Mouse (Mus musculus) brown adipose tissue, adult 24 weeks (tissue): ENCODE measurements around the gene Tmem210. TPM values are rescaled to one million over a fixed set of nuclear protein-coding genes. Genes with fewer than 3 reads are reported as not detected.
A peak's percentile ranks its signal among the peaks of the same experiment; 100 is the strongest.

Source experiments
- H3K27ac ChIP-seq: fragments of 200-500 bp; replicated peaks from 2 replicates; pipeline ENCODE4 v1.5.1; 2012; ENCODE audit warnings: low read depth, mild to moderate bottlenecking, low read length
- H3K4me1 ChIP-seq: fragments of 200-500 bp; 2 replicates; pipeline ENCODE4 v1.6.1; 2012; ENCODE audit warnings: low read length, mixed read lengths; ENCODE audit not compliant: control insufficient read depth, insufficient read depth, insufficient read length
- H3K4me3 ChIP-seq: fragments of 200-500 bp; 2 replicates; pipeline ENCODE4 v1.5.1; 2012; ENCODE audit warnings: low read depth, mild to moderate bottlenecking, low read length, moderate library complexity; ENCODE audit not compliant: insufficient read depth
- polyA plus RNA-seq: library from polyadenylated mRNA; stranded (reverse); fragments of >200 nt; gene quantifications from 2 replicates; pipeline ENCODE4 v1.2.4, GENCODE M21; 2012; ENCODE audit not compliant: missing spikeins, insufficient read depth, insufficient read length

Tmem210 gene
- polyA plus RNA-seq, 1 experiment, result not detected

GRCm38 (mm10) chr2:25298046-25298445 lies 10.1 kb downstream of the Tmem210 start:
- H3K4me3 ChIP-seq, result no peak overlapping the region
- H3K4me1 ChIP-seq, result no peaks in the 10 kb centered on the region

GRCm38 (mm10) chr2:25303452-25303851 lies 15.5 kb downstream of the Tmem210 start:
- H3K27ac ChIP-seq, result no peak overlapping the region
- no peak overlapping the region for H3K4me3 ChIP-seq
- no peaks in the 10 kb centered on the region for H3K4me1 ChIP-seq

More at GRCm38 (mm10) chr2:25298046-25298445, 10.1 kb downstream of the Tmem210 start:
- no peak overlapping the region for H3K27ac ChIP-seq

GRCm38 (mm10) chr2:25303931-25304656 lies 16.1 kb downstream of the Tmem210 start:
- no peak overlapping the region for H3K27ac ChIP-seq
- H3K4me3 ChIP-seq, result no peak overlapping the region
- no peaks in the 10 kb centered on the region for H3K4me1 ChIP-seq

GRCm38 (mm10) chr2:25304657-25305541 lies 17.0 kb downstream of the Tmem210 start:
- Histone ChIP-seq H3K4me1 (no peaks in the 10 kb centered on the region), H3K27ac (no peak overlapping the region), H3K4me3 (peak overlapping the region; percentile 41)

GRCm38 (mm10) chr2:25305587-25306359 lies 17.8 kb downstream of the Tmem210 start:
- H3K4me3 ChIP-seq, result no peak overlapping the region
- H3K4me1 ChIP-seq, result no peaks in the 10 kb centered on the region
- H3K27ac ChIP-seq, result no peak overlapping the region

- H3K4me1 ChIP-seq, result no peaks in the 10 kb centered on the region
- no peak overlapping the region for H3K27ac ChIP-seq
Observed at GRCm38 (mm10) chr2:25310180-25310579, 22.2 kb downstream of the Tmem210 start.

DNA sequence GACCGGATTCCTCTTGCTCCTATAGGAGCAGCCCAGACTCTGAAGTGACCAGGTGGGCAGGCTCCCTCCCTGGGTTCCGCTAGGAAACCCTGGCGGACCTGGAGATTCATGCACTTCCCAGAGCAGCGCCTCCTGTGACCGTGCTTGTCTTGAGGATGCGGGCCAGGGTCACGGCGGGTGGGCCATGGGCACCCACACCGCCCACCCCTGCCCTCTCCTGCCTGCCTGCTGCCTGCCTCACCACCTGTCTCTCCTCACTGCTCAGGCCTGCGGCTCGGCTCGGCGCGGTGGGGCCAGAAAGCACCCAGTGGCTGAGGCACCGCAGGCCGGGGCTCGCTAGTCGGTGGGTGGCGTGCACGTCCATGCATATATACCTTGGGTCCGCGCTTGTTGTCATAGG lies 23.0 kb downstream of the Tmem210 start:
- no peaks in the 10 kb centered on the region for H3K4me1 ChIP-seq
- no peak overlapping the region for H3K27ac ChIP-seq
- H3K4me3 ChIP-seq, result no peak overlapping the region

More at GRCm38 (mm10) chr2:25310180-25310579, 22.2 kb downstream of the Tmem210 start:
- no peak overlapping the region for H3K4me3 ChIP-seq

DNA sequence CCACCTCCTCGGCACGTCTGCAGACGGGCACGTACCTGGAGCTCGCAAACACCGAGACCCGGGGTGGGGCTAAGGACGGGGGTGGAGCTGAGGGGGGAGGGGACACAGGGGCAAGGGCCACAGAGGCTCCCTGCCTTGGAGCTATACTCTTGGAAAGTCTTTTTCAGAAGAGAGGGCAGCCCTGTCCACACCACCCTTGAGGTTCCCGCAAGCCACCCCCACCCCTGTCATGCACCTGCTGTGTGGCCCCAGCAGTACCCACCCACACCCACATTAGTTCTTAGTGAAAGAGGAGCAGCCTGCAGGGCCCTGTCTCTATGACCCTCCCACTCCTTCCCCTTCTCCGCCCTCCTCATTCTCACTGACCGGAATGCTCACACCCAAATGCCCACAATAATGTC lies 23.5 kb downstream of the Tmem210 start:
- Histone ChIP-seq H3K27ac (no peak overlapping the region), H3K4me1 (no peaks in the 10 kb centered on the region), H3K4me3 (no peak overlapping the region)

DNA sequence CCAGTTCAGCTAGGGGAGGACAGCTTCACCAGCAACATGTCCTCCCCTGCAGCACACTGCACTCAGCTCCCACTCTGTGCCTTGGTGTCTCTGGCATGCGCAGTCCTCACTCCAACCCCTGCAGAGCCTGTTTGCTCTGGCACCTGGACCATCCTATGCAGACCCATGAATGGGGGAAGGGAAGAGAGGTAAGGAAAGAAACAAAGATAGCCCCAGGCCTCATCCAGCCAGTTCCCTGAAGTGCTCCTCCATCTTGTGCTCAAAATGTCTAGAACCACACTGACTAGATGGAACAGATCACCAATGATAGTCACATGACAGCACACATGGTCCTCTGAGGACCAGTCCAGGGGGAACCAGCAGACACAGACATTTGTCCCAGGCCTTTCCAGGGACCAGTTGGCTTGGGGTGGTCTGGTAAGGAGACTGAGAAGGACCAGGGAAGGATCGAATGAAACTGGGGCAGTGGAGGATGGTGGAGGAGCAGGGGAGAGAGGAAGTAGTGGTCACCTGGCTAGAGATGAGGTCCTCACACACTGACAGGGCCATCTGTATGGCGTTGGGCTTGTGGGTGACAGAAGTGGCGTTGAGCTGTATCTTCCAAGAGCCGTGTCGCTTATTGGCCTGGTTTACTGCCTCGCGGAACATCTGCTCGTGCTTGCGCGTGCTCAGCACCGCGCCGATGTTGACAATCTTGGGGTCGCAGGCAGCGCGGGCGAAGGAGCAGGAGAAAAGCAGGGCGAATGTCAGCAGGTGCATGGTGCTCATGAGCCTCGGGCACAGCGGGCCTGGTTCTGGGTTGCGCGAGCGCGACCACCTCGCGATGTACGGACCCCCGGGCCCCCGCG lies 30.4 kb downstream of the Tmem210 start:
- H3K4me3 ChIP-seq, result no peak overlapping the region
- no peak overlapping the region for H3K27ac ChIP-seq
- no peaks in the 10 kb centered on the region for H3K4me1 ChIP-seq

DNA sequence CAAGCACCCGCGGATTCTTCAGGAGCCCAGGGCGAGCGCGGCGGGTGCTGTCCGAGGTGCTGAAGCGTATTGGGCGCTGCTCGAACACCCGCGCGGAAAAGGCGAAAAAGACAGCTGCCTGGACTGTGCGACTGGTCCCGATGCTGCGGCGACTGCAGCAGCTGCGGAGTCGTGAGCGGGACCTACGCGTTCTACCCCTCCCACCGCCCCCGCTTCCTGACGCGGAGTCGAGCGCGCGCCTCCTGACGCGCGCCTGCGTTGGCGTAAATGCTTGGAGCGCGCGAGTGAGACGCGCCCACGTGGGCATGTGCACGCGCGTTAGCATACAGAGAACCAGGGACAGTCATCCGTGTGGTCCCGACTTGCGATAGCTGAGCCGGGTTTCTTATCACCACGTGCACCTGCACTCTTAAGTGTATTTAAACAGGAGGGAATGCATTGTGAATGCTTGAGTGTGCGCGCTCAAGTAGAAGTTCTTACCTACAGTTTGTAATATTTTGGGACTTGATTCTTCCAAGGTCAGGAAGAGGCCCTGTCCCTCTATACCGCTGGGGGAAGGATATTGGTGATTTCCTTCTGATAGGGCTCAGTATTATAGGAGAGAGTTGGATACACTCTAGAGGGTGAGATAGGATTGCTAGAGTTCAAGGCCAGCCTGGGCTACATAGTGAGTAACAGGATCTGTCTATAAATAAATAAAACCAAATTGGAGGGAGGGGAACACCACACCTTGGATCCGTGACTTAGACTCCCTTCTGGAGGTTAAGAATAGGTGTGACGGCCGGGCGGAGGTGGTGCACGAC lies 31.2 kb downstream of the Tmem210 start, which contains the start of gene Grin1:
Gene Grin1, minus strand, starts transcription at position 217 of the 803 bp plus-strand sequence.
- Histone ChIP-seq H3K4me3 (no peak within 1 kb of the TSS), H3K27ac (no peak within 1 kb of the TSS), H3K4me1 (no peaks in the 10 kb centered on the region)

DNA sequence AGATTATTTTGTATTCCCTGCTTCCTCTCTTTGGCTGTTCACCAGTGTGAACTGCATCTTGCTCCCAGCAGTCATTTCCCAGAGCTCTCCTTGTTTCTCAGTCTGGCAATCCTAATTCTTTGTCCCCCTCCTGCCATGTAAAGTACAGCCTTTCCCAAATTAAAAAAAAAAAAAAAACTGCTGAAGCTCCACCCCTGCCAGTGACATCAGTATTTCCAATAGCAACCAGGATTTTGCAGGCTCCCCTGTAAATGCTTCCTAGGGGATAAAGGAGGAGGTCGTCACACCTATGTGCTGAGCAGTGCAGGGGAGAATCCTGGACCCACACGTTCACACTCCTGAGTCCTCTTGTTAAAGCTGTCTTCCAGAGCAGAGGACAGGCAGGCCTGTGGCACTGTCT lies 32.1 kb downstream of the Tmem210 start:
- H3K4me1 ChIP-seq, result no peaks in the 10 kb centered on the region
- H3K4me3 ChIP-seq, result no peak overlapping the region

DNA sequence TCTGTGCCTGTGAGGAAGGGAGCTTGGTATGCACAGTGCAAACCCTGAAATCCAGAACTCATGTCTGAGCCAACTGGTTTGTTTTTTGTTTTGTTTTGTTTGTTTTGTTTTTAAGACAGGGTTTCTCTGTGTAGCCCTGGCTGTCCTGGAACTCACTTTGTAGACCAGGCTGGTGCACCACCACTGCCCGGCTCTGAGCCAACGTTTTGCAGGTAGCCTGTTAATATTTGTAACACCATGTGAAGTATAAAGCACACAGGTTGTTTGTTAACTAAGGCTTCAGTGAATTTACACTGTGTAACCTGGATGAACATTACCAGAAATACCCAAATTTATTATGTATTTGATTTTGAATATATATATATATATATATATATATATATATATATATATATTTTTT lies 38.1 kb downstream of the Tmem210 start:
- Histone ChIP-seq H3K27ac (no peak overlapping the region), H3K4me3 (no peak overlapping the region), H3K4me1 (no peaks in the 10 kb centered on the region)

More for the DNA sequence above, 32.1 kb downstream of the Tmem210 start:
- H3K27ac ChIP-seq, result no peak overlapping the region

DNA sequence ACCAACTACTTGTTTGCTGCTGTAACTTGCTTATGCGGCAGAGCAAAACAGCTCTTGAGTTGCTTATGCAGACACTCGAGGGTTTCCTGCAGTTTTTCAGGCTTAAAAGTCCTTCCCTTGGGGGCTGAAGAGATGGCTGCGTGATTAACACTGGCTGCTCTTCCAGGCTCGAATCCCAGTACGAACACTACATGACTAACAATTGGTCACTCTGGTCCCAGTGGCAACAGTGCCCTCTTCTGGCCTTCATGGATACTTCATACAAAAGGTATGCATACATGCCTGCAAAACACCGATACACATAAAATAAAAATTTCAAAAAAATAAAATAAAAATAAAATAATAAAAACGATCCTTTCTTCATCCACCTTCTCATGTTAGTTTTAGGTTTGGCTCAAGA lies 40.5 kb downstream of the Tmem210 start:
- no peak overlapping the region for H3K4me3 ChIP-seq
- H3K27ac ChIP-seq, result no peak overlapping the region
- peaks cover 3% of the 10 kb centered on the region; the same call in 1 of the 2 replicates for H3K4me1 ChIP-seq
